Mouse (Mus musculus): ENCODE data around the gene Chn1.

DNA sequence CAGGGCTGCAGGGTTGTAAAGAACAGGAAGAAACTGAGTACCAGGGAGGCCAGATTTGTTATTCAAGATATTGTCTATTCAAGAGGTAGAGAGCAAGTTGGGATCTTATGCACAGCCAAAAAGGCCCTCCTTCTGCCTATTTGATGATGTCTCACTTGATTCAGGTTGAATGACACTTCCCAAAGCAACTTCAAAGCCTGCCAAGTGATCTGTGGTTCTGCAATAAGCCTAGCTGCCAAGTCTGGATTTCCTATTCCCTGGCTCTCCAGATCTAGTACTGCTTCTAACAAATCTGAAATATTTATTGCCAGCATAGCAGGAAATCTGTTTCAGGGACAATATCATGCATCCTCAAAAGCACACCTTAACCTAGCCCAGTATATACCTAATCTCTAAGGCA, 62.7 kb downstream of the Chn1 start:
- TF ChIP-seq POLR2A (IDR thresholded peaks at IDR 0.05; ENCODE audit: borderline replicate concordance, extremely low read depth, low read depth, low read length) (no peak), CTCF (IDR thresholded peaks at IDR 0.05; ENCODE audit: insufficient read depth, low read length) (no peak)
